Mouse (Mus musculus): ENCODE measurements around the gene Edil3. TPM values are rescaled to one million over a fixed set of nuclear protein-coding genes. Genes with fewer than 3 reads are reported as not detected.

Edil3 gene
- polyA plus RNA-seq, 1 experiment from 2014 or later, result 5.9 TPM

DNA sequence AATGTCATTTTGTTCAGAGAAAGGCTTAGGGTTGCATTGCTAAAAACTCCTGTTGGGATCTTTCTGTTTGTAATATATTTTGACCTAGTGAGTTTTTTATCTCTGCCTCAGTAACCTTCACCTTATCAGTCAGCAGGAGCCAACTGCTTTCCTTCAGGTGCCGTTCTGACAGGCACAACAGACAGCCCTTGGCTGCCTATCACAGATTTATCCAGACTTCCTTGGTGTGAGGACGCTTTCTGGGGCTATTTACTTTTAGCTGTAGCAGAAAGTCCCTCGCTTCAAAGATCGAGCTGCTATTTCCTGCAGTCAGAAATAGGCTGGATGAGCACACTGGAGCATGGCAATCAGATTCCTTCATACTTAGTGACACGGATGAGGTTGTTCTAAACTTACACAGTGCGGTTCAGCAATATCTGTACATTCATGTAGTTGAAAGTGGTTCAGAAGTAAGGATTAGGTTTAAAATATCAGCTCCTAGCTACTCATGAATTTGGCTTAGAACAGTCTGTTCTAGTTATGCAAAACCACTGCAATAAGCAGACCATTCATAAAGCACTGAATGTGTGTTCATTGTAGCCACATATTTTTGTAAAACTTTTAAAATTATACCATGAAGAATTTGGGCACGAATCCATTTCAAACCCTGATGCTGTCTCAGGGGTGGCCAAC, 514.8 kb downstream of the Edil3 start:
- 62% methylated on average over 7 of the region's 7 CpGs for WGBS
- no peak overlapping the region for H3K27ac ChIP-seq

DNA sequence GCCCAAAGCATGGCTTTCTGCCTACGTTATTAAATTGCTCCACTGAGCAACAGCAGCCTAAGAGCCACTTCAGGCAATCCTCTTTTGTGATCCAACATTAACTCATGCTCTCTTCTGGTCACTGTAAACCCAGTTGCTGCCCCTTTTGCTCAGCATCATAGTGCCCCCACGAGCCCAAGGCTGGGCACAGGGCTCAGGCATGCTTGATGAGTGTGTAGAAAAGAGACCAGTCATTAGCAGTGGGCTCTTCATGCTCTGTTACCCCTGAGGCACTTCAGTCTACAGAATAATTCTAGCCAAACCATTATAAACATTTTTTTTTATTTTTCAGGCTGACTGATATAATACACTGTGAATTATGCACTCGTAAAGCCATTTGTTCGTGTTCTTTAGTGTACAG, 517.8 kb downstream of the Edil3 start:
- no peaks in the 10 kb centered on the region for H3K36me3 ChIP-seq
- no peaks in the 10 kb centered on the region for H3K27me3 ChIP-seq (ENCODE audit: low read depth, poor library complexity, severe bottlenecking)
- H3K4me1 ChIP-seq, result no peaks in the 10 kb centered on the region
- no peak overlapping the region for H3K27ac ChIP-seq
- no peak overlapping the region for H3K4me3 ChIP-seq
- no peak for DNase-seq (ENCODE audit: low spot score)
- no peaks in the 10 kb centered on the region for H3K9me3 ChIP-seq (replicated peaks)
- WGBS, result 91% methylated on average over 4 of the region's 4 CpGs

More for the DNA sequence above, 514.8 kb downstream of the Edil3 start:
- Histone ChIP-seq H3K36me3 (no peaks in the 10 kb centered on the region), H3K27me3 (ENCODE audit: low read depth, poor library complexity, severe bottlenecking) (no peaks in the 10 kb centered on the region), H3K4me1 (no peaks in the 10 kb centered on the region), H3K9me3 (replicated peaks) (no peaks in the 10 kb centered on the region), H3K4me3 (no peak overlapping the region)
- no peak for DNase-seq (ENCODE audit: low spot score)

DNA sequence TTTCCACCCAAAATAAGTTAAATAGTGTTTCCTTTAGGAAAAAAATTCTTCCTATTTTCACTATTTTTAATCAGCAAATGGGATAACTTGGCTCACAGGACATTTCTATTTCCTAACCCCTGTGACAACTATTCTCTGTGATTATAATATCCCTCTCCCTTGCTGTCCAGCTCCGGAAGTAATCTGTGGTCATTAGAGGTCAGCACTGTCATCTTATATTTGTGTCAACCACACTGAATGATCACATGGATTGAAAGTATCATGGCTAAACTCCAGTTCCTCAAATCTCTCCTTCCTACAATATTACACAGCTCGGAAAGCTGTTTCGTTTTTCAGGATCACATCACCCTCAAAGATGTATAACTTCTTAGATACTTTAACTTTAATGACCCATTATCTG, 518.5 kb downstream of the Edil3 start:
- Histone ChIP-seq H3K27me3 (ENCODE audit: low read depth, poor library complexity, severe bottlenecking) (no peaks in the 10 kb centered on the region), H3K36me3 (no peaks in the 10 kb centered on the region), H3K9me3 (replicated peaks) (no peaks in the 10 kb centered on the region), H3K4me3 (no peak overlapping the region), H3K4me1 (no peaks in the 10 kb centered on the region), H3K27ac (no peak overlapping the region)
- no peak for DNase-seq (ENCODE audit: low spot score)
- WGBS, result 85% methylated on average over 3 of the region's 3 CpGs

DNA sequence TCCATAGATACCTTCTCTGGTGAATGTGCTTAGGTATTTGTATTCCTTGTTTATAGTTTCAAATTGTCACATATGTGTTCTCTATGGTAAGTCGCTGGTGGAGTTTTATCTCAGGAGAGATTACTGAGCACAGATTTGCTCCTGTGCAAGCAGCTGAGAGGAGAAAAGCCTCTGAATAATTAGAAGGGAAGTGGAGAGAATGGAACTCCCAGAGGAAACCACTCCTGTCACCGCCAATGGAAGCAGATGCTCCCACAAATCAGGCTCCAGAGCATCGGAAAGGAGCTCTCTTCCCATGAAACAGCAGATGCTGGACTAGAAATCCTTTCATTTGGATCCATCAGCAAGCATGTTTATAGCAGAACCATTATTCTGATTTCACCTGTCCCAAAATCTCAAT, 534.0 kb downstream of the Edil3 start:
- H3K27me3 ChIP-seq (ENCODE audit: low read depth, poor library complexity, severe bottlenecking), result no peaks in the 10 kb centered on the region
- H3K9me3 ChIP-seq (replicated peaks), result no peaks in the 10 kb centered on the region
- H3K4me3 ChIP-seq, result no peak overlapping the region
- H3K27ac ChIP-seq, result no peak overlapping the region
- 79% methylated on average over 3 of the region's 3 CpGs for WGBS
- H3K36me3 ChIP-seq, result no peaks in the 10 kb centered on the region
- no peak for DNase-seq (ENCODE audit: low spot score)
- no peaks in the 10 kb centered on the region for H3K4me1 ChIP-seq

DNA sequence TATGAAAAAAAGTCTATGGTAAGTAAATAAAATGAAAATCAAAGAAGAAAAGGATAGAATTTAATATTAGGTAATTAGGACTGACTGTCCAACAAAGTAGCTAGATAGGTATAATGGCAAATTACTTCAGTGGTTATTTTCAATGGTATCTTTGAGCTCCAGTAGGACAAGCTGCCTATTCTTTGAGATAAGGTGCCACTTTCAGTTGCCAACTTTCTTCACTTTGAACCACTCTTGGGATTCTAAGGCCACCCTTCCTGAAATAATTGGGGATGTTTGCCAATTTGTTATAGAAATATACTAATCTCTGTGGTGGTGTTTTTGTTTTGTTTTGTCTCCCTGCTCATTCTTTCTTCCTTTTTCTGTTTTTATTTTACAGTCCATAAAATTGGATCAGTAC, 537.1 kb downstream of the Edil3 start:
- Histone ChIP-seq H3K4me1 (no peaks in the 10 kb centered on the region), H3K4me3 (no peak overlapping the region), H3K36me3 (no peaks in the 10 kb centered on the region), H3K9me3 (replicated peaks) (no peaks in the 10 kb centered on the region), H3K27ac (no peak overlapping the region), H3K27me3 (ENCODE audit: low read depth, poor library complexity, severe bottlenecking) (no peaks in the 10 kb centered on the region)
- no peak for DNase-seq (ENCODE audit: low spot score)

DNA sequence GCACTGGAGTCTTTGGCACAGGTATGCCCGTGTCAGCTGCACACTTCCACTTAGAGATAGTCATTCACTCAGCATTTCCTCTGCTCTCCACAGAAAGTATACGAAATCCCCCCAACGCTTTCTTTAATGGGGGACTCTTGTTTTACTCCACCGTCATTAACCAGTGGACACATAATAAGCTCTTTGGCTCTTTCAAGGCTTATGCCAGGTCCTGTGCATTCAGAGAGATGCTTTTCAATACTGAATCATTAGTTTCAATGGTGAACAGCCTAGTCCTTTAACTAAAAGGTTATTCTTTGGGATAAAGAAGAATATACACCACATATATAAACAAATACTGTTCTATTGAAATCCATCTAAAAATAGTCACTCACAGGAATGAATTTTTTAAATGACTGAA, 541.0 kb downstream of the Edil3 start:
- no peaks in the 10 kb centered on the region for H3K4me1 ChIP-seq
- H3K4me3 ChIP-seq, result no peak overlapping the region
- no peak overlapping the region for H3K27ac ChIP-seq
- no peak for DNase-seq (ENCODE audit: low spot score)
- no peaks in the 10 kb centered on the region for H3K27me3 ChIP-seq (ENCODE audit: low read depth, poor library complexity, severe bottlenecking)
- H3K9me3 ChIP-seq (replicated peaks), result no peaks in the 10 kb centered on the region
- no peaks in the 10 kb centered on the region for H3K36me3 ChIP-seq
- 92% methylated on average over 4 of the region's 4 CpGs for WGBS

DNA sequence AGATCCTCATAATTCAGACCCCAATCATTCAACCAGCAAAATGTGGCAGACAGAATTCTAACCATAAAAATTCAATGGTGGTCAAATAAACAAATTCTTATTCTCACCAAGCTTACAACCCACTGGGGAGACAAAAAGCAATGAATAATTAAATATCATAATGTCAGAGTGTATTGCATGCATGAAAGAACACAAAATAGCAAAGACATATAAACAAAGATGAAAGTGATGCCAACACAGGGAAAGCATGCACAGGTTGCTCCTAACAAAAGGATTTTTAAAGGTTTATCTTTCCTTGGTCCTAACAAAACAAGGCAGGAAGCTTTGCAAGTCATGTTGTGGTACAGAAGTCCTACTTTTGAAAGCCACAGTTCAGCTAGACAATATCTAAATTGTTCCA, 550.0 kb downstream of the Edil3 start:
- H3K4me3 ChIP-seq, result no peak overlapping the region
- H3K4me1 ChIP-seq, result no peaks in the 10 kb centered on the region
- H3K36me3 ChIP-seq, result no peaks in the 10 kb centered on the region
- H3K27me3 ChIP-seq (ENCODE audit: low read depth, poor library complexity, severe bottlenecking), result no peaks in the 10 kb centered on the region
- DNase-seq (ENCODE audit: low spot score), result no peak
- no peaks in the 10 kb centered on the region for H3K9me3 ChIP-seq (replicated peaks)
- no peak overlapping the region for H3K27ac ChIP-seq

DNA sequence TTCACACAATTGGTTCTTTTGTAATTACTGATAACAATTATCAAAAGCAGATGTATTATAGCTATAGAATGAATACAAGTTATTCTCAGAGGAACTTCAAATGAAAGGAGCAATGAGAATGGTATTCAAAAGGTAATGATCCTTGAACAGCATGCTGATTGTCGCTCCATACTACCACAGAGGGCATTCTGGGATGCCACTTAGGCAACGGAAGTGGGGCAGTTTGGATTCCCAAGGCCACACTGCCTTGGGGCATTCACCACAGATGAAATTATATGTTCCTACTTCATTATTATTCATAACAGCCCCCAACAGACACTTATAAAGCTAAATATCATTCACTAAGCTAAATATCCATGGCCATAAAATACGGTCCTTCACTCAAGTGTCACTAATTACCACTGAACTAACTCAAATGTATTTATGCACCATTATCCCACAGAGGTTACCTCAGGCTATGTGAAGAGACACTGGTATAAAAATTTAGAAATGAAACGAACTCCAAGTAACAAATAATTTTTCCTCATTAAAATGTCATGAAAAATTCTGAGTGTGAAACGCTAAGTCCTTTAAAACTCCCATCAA, 550.5 kb downstream of the Edil3 start:
- 89% methylated on average over 5 of the region's 5 CpGs for WGBS
- Histone ChIP-seq H3K27me3 (ENCODE audit: low read depth, poor library complexity, severe bottlenecking) (no peaks in the 10 kb centered on the region), H3K36me3 (no peaks in the 10 kb centered on the region), H3K4me3 (no peak overlapping the region), H3K9me3 (replicated peaks) (no peaks in the 10 kb centered on the region), H3K27ac (no peak overlapping the region), H3K4me1 (no peaks in the 10 kb centered on the region)
- DNase-seq (ENCODE audit: low spot score), result no peak

Measured in limb, embryonic 10.5 days (tissue).